Mouse (Mus musculus) midbrain, embryonic 11.5 days (tissue): ENCODE data around the gene Prdm16. TPM values are rescaled to one million over a fixed set of nuclear protein-coding genes. Genes with fewer than 3 reads are reported as not detected.

Experiments
- ATAC-seq: fragments of 200-750 bp; cut with Nextera tagmentation; 2 replicates; pipeline ENCODE4 v1.8.0; 2017; ENCODE audit warnings: moderate TSS enrichment, moderate library complexity; ENCODE audit not compliant: low FRiP score
- DNase-seq: peaks from one replicate; pipeline ENCODE4 v3.0.0; 2015; ENCODE audit warnings: low spot score; ENCODE audit errors: missing footprints
- H3K27ac ChIP-seq: fragments of 300-500 bp; sonication (generic); 2 replicates; pipeline ENCODE4 v1.5.1; 2014; ENCODE audit warnings: low read depth, low read length
- H3K27me3 ChIP-seq: fragments of 300-500 bp; sonication (generic); 2 replicates; pipeline ENCODE4 v1.6.1; 2014; ENCODE audit warnings: mild to moderate bottlenecking, low read length, moderate library complexity, mixed read lengths; ENCODE audit not compliant: control insufficient read depth, insufficient read depth
- H3K36me3 ChIP-seq: fragments of 300-500 bp; sonication (generic); 2 replicates; pipeline ENCODE4 v1.6.1; 2014; ENCODE audit warnings: mild to moderate bottlenecking, low read length, moderate library complexity, mixed read lengths; ENCODE audit not compliant: control insufficient read depth, insufficient read depth
- H3K4me1 ChIP-seq: fragments of 300-500 bp; sonication (generic); 2 replicates; pipeline ENCODE4 v1.6.1; 2014; ENCODE audit warnings: low read length; ENCODE audit not compliant: control insufficient read depth, insufficient read depth
- H3K4me2 ChIP-seq: fragments of 300-500 bp; sonication (generic); 2 replicates; pipeline ENCODE4 v1.6.1; 2014; ENCODE audit warnings: mild to moderate bottlenecking, moderate library complexity
- H3K4me3 ChIP-seq: fragments of 300-500 bp; sonication (generic); 2 replicates; pipeline ENCODE4 v1.5.1; 2014; ENCODE audit warnings: low read depth, low read length
- H3K9ac ChIP-seq: fragments of 300-500 bp; sonication (generic); 2 replicates; pipeline ENCODE4 v1.6.1; 2014; ENCODE audit warnings: low read length
- H3K9me3 ChIP-seq: fragments of 300-500 bp; sonication (generic); 2 replicates; pipeline ENCODE4 v1.6.1; 2016; ENCODE audit warnings: low read length; ENCODE audit not compliant: control insufficient read depth
- WGBS: fragments of 180-500 bp; shearing (Covaris S2); extraction: QIAGEN DNeasy Blood & Tissue Kit; methylation state at CpG from one replicate; pipeline ENCODE4 v1.1.7; 2014; 5-methylcytosine and 5-hydroxymethylcytosine counted together
- polyA plus RNA-seq: library from polyadenylated mRNA; unstranded; fragments of >200 nt; fragmentation: Nextera tagmentation; extraction: Ambion mirVana; gene quantifications from 2 replicates; pipeline ENCODE4 v1.2.1, GENCODE M21; 2014

The Prdm16 gene
- polyA plus RNA-seq, 1 experiment from 2014 or later = 8.0 TPM

- H3K9ac ChIP-seq = no peak overlapping the region
- 54% methylated on average over 11 of the region's 11 CpGs for WGBS
- H3K27me3 ChIP-seq = peaks cover 65% of the 10 kb centered on the region
- no peaks in the 10 kb centered on the region for H3K4me1 ChIP-seq
- H3K4me3 ChIP-seq = no peak overlapping the region
- ATAC-seq = no peak
- H3K36me3 ChIP-seq = no peaks in the 10 kb centered on the region
- no peak overlapping the region for H3K4me2 ChIP-seq
- no peaks in the 10 kb centered on the region for H3K9me3 ChIP-seq
- H3K27ac ChIP-seq = no peak overlapping the region
- peak; percentile 68 for DNase-seq
Measured at GRCm38 (mm10) chr4:154456265-154456822, 180.3 kb downstream of the Prdm16 start.

DNA sequence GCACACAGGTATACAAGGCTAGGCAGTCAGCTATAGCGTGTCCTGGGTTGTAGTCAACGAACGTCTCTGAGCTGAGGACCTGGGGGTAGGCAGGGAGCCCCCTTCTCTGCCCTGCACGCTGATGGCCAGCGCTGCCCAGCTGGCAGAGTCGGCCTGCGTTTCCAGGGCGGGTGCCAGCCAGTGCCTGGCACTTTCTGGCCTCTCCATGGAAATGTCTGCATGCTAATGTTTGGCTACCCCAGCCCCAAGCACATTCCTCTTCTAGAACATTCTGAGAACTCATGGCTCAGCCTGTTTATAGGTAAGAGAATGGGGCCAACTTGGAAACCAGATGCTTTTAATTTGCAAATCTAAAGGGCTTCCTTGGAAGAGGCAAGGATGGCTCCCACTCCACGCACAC is 186.2 kb downstream of the Prdm16 start:
- Histone ChIP-seq H3K9me3 (no peaks in the 10 kb centered on the region), H3K27ac (no peak overlapping the region), H3K4me1 (no peaks in the 10 kb centered on the region), H3K27me3 (peaks cover 44% of the 10 kb centered on the region), H3K36me3 (no peaks in the 10 kb centered on the region), H3K4me2 (no peak overlapping the region), H3K9ac (no peak overlapping the region), H3K4me3 (no peak overlapping the region)
- ATAC-seq = no peak
- DNase-seq = no peak
- 91% methylated on average over 9 of the region's 9 CpGs for WGBS

GRCm38 (mm10) chr4:154450036-154450435 is 186.6 kb downstream of the Prdm16 start:
- Histone ChIP-seq H3K4me2 (no peak overlapping the region), H3K9me3 (no peaks in the 10 kb centered on the region), H3K27me3 (peaks cover 40% of the 10 kb centered on the region), H3K36me3 (no peaks in the 10 kb centered on the region), H3K4me1 (no peaks in the 10 kb centered on the region), H3K4me3 (no peak overlapping the region), H3K9ac (no peak overlapping the region), H3K27ac (no peak overlapping the region)
- 80% methylated on average over 4 of the region's 4 CpGs for WGBS
- ATAC-seq (no peak), DNase-seq (no peak)

DNA sequence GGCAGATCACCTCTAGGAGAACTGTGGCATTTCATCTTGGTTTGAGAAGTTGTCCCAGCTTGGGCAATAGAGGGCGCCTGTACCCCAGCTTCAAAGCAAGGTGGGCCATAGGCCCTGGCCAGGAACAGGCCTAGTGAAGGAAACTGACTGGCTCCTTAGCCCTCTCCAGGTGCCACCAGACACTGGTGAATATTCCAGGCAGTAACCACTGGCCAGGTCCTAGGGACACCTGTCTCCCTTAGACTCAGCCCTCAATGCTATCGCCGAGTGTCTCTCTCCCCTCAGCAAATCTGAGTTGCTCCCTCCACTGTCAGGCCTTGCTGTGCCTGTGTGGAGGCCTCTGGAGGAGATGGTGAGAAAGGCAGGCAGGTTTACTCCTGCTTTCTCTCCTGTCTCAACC is 187.3 kb downstream of the Prdm16 start:
- H3K27me3 ChIP-seq = peaks cover 34% of the 10 kb centered on the region
- H3K4me3 ChIP-seq = no peak overlapping the region
- DNase-seq (peak; percentile 90), ATAC-seq (peak; percentile 52)
- H3K36me3 ChIP-seq = no peaks in the 10 kb centered on the region
- H3K9me3 ChIP-seq = no peaks in the 10 kb centered on the region
- no peaks in the 10 kb centered on the region for H3K4me1 ChIP-seq
- WGBS = 4% methylated on average over 3 of the region's 3 CpGs
- H3K9ac ChIP-seq = no peak overlapping the region
- H3K4me2 ChIP-seq = no peak overlapping the region
- H3K27ac ChIP-seq = no peak overlapping the region

GRCm38 (mm10) chr4:154445721-154446120 is 191.0 kb downstream of the Prdm16 start:
- peaks cover 19% of the 10 kb centered on the region for H3K27me3 ChIP-seq
- no peaks in the 10 kb centered on the region for H3K9me3 ChIP-seq
- H3K4me2 ChIP-seq = no peak overlapping the region
- H3K36me3 ChIP-seq = no peaks in the 10 kb centered on the region
- WGBS = 77% methylated on average over 9 of the region's 9 CpGs
- H3K9ac ChIP-seq = no peak overlapping the region
- no peak overlapping the region for H3K4me3 ChIP-seq
- peaks cover 3% of the 10 kb centered on the region for H3K4me1 ChIP-seq
- H3K27ac ChIP-seq = no peak overlapping the region
- ATAC-seq (no peak), DNase-seq (no peak)

- Histone ChIP-seq H3K27me3 (peaks cover 4% of the 10 kb centered on the region; the same call in 1 of the 2 replicates), H3K36me3 (no peaks in the 10 kb centered on the region), H3K4me2 (no peak overlapping the region), H3K4me3 (no peak overlapping the region), H3K27ac (no peak overlapping the region), H3K9ac (no peak overlapping the region), H3K9me3 (no peaks in the 10 kb centered on the region), H3K4me1 (peaks cover 3% of the 10 kb centered on the region)
- ATAC-seq (no peak), DNase-seq (no peak)
- 47% methylated on average over 9 of the region's 9 CpGs for WGBS
Measured at GRCm38 (mm10) chr4:154442645-154443304, 193.9 kb downstream of the Prdm16 start.

- ATAC-seq (no peak), DNase-seq (no peak)
- 74% methylated on average over 14 of the region's 14 CpGs for WGBS
- no peak overlapping the region for H3K4me3 ChIP-seq
- H3K9ac ChIP-seq = no peak overlapping the region
- peaks cover 3% of the 10 kb centered on the region for H3K4me1 ChIP-seq
- no peaks in the 10 kb centered on the region for H3K9me3 ChIP-seq
- H3K27ac ChIP-seq = no peak overlapping the region
- H3K36me3 ChIP-seq = no peaks in the 10 kb centered on the region
- H3K27me3 ChIP-seq = no peaks in the 10 kb centered on the region; the same call in 1 of the 2 replicates
- H3K4me2 ChIP-seq = no peak overlapping the region
Measured at GRCm38 (mm10) chr4:154439455-154440052, 197.1 kb downstream of the Prdm16 start.

- H3K27ac ChIP-seq = no peak overlapping the region
- H3K9me3 ChIP-seq = no peaks in the 10 kb centered on the region
- no peak overlapping the region for H3K9ac ChIP-seq
- no peak overlapping the region for H3K4me2 ChIP-seq
- 89% methylated on average over 15 of the region's 15 CpGs for WGBS
- H3K27me3 ChIP-seq = no peaks in the 10 kb centered on the region; the same call in 1 of the 2 replicates
- ATAC-seq = no peak
- no peak for DNase-seq
- H3K4me1 ChIP-seq = peaks cover 3% of the 10 kb centered on the region
- H3K36me3 ChIP-seq = no peaks in the 10 kb centered on the region
- no peak overlapping the region for H3K4me3 ChIP-seq
Measured at GRCm38 (mm10) chr4:154438610-154439009, 198.1 kb downstream of the Prdm16 start.

DNA sequence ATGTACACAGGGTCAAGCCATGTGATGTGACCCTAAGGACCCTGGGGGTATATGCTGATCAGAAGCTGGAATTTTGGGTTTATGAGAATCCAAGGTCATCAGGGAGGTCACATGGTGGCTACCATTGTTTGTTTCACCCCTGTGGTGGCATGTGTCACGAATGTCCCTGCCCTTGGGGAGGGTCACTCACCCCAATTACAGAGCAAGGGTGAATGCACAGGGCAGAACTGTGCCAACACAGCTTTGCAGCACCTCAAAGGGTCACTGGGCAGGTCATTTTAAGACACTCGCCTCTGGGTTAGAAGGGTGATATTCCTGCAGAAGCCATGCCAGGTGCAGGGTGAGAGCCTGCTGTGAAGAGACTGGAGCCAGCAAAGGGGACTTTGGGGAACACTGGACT is 206.9 kb downstream of the Prdm16 start:
- Histone ChIP-seq H3K27ac (no peak overlapping the region), H3K4me3 (no peak overlapping the region), H3K4me1 (no peaks in the 10 kb centered on the region), H3K4me2 (no peak overlapping the region), H3K36me3 (no peaks in the 10 kb centered on the region), H3K27me3 (no peaks in the 10 kb centered on the region), H3K9me3 (no peaks in the 10 kb centered on the region), H3K9ac (no peak overlapping the region)
- no peak for ATAC-seq
- DNase-seq = no peak
- 69% methylated on average over 2 of the region's 2 CpGs for WGBS
